Mouse (Mus musculus): ENCODE results near the gene Npas2. TPM values are rescaled to one million over a fixed set of nuclear protein-coding genes. Genes with fewer than 3 reads are reported as not detected.

Npas2 gene
- polyA plus RNA-seq, 1 experiment from 2014 or later = 0.59 TPM

DNA sequence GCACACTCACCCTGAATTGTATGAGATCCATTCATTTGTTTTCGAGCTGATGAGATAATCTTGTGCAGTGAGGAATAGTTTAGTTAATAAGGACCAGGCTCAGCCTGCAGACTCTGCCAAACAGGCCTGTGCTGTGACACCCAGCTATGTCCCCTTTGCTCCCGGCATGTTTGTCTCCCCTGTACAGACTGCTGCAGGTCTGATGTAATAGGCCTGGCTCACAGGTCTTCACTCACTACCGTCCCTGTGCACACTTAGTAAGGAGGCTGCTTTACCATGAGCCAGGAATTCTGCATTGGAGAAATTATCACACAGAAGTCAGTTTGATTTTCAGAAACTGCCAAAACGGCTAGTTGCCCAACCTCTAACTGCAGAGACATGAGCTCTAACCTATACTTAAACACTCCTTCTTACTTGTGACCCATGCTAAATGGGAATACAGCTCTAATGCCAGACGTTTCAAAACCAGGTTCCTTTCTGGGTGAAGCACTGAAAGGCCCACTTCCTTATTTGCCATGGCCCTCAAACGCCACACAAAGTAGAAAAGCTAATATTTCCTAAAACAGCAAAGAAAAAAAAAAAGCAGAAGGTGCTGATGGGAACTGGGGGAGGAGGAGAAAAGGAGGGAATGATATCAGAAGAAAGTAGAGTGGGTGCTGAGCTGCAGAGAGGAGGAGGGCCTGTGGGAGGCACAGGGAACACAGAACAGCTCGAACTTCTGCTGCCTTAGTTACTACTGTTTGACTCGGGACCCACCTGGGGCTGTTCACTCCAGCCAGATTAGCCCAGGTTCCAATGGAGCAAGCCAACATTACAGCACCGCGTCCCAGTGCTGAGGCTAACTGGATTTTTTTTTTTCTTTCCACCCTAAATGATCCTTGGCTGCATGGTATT is 120.1 kb downstream of the Npas2 start:
- no peak for DNase-seq
- 54% methylated on average over 10 of the region's 10 CpGs for WGBS
- no peak overlapping the region for H3K9ac ChIP-seq
- no peaks in the 10 kb centered on the region for H3K27me3 ChIP-seq (ENCODE audit: insufficient read depth, low read length)
- no peaks in the 10 kb centered on the region for H3K9me3 ChIP-seq (ENCODE audit: low read depth, low read length)
- peak overlapping the region; percentile 68; the same call in 1 of the 2 replicates for H3K27ac ChIP-seq (ENCODE audit: low read depth)
- H3K4me2 ChIP-seq = no peak overlapping the region
- ATAC-seq (ENCODE audit: insufficient read depth) = no peak
- H3K4me3 ChIP-seq (ENCODE audit: low read depth, low read length) = no peak overlapping the region
- H3K36me3 ChIP-seq (ENCODE audit: insufficient read depth) = no peaks in the 10 kb centered on the region
- no peak for TF ChIP-seq CTCF (IDR thresholded peaks at IDR 0.05; ENCODE audit: low read depth)
- peaks cover 5% of the 10 kb centered on the region; the same call in 1 of the 2 replicates for H3K4me1 ChIP-seq (ENCODE audit: insufficient read depth)

DNA sequence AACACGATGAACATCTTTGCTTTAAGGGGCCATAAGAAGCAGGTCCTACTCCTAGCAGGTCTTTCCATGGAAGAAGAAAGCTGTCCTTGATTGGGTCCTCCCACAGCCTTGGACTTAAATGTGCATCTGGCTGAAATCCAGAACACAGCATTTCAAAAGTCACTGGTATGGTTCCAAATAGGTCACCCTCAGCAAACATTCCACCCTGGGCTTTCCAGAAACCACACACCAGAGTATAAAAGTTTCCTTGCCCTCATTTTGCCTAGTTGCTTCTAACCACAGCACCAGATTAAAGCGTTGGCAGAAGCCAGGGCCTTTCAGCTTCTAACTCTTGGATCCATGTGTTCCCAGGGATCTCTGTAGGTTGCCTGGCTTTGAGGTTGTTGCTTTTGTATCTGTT is 124.4 kb downstream of the Npas2 start:
- no peak for TF ChIP-seq CTCF (IDR thresholded peaks at IDR 0.05; ENCODE audit: low read depth)
- Histone ChIP-seq H3K9ac (no peak overlapping the region), H3K27ac (ENCODE audit: low read depth) (no peak overlapping the region), H3K4me2 (no peak overlapping the region), H3K9me3 (ENCODE audit: low read depth, low read length) (no peaks in the 10 kb centered on the region), H3K4me3 (ENCODE audit: low read depth, low read length) (no peak overlapping the region), H3K27me3 (ENCODE audit: insufficient read depth, low read length) (no peaks in the 10 kb centered on the region), H3K4me1 (ENCODE audit: insufficient read depth) (peaks cover 5% of the 10 kb centered on the region; the same call in 1 of the 2 replicates), H3K36me3 (ENCODE audit: insufficient read depth) (no peaks in the 10 kb centered on the region)
- DNase-seq (peak; percentile 55), ATAC-seq (ENCODE audit: insufficient read depth) (no peak)
- 68% methylated on average over 2 of the region's 2 CpGs for WGBS

DNA sequence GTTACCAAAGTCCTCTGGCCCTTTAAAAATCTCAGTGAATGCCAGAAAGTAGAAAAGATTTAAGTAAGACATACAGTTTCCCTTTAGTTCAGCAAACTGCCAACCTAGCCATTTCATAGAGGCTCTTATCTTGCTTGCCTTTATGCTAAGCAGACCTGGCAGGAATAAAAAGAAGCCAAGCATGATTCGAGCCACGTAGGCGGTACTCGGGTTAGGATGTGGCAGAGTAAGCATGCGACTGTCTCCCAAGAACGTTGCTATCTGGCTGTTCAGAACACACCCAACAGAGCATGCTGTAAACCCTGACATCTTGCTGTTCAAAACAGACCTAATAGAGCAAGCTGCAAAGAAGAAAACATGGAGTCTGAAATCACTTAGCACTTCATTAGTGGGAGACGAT is 125.3 kb downstream of the Npas2 start:
- 33% methylated on average over 7 of the region's 7 CpGs for WGBS
- H3K4me1 ChIP-seq (ENCODE audit: insufficient read depth) = peaks cover 5% of the 10 kb centered on the region; the same call in 1 of the 2 replicates
- no peak for TF ChIP-seq CTCF (IDR thresholded peaks at IDR 0.05; ENCODE audit: low read depth)
- DNase-seq (peak; percentile 18), ATAC-seq (ENCODE audit: insufficient read depth) (no peak)
- no peaks in the 10 kb centered on the region for H3K9me3 ChIP-seq (ENCODE audit: low read depth, low read length)
- H3K27me3 ChIP-seq (ENCODE audit: insufficient read depth, low read length) = no peaks in the 10 kb centered on the region
- no peak overlapping the region for H3K4me3 ChIP-seq (ENCODE audit: low read depth, low read length)
- H3K36me3 ChIP-seq (ENCODE audit: insufficient read depth) = no peaks in the 10 kb centered on the region
- no peak overlapping the region for H3K9ac ChIP-seq
- H3K27ac ChIP-seq (ENCODE audit: low read depth) = no peak overlapping the region
- no peak overlapping the region for H3K4me2 ChIP-seq

- no peak overlapping the region for H3K4me3 ChIP-seq (ENCODE audit: low read depth, low read length)
- H3K9me3 ChIP-seq (ENCODE audit: low read depth, low read length) = no peaks in the 10 kb centered on the region
- WGBS = 62% methylated on average over 6 of the region's 6 CpGs
- no peak overlapping the region for H3K4me2 ChIP-seq
- H3K9ac ChIP-seq = no peak overlapping the region
- ATAC-seq (ENCODE audit: insufficient read depth) = no peak
- no peak for DNase-seq
- H3K27me3 ChIP-seq (ENCODE audit: insufficient read depth, low read length) = no peaks in the 10 kb centered on the region
- H3K4me1 ChIP-seq (ENCODE audit: insufficient read depth) = peaks cover 5% of the 10 kb centered on the region; the same call in 1 of the 2 replicates
- TF ChIP-seq CTCF (IDR thresholded peaks at IDR 0.05; ENCODE audit: low read depth) = no peak
- H3K36me3 ChIP-seq (ENCODE audit: insufficient read depth) = no peaks in the 10 kb centered on the region
- no peak overlapping the region for H3K27ac ChIP-seq (ENCODE audit: low read depth)
Observed at GRCm38 (mm10) chr1:39321954-39322353, 128.4 kb downstream of the Npas2 start.

GRCm38 (mm10) chr1:39325228-39325627 is 131.7 kb downstream of the Npas2 start:
- Histone ChIP-seq H3K4me1 (ENCODE audit: insufficient read depth) (no peaks in the 10 kb centered on the region), H3K4me3 (ENCODE audit: low read depth, low read length) (no peak overlapping the region), H3K27me3 (ENCODE audit: insufficient read depth, low read length) (no peaks in the 10 kb centered on the region), H3K9ac (no peak overlapping the region), H3K9me3 (ENCODE audit: low read depth, low read length) (no peaks in the 10 kb centered on the region), H3K27ac (ENCODE audit: low read depth) (no peak overlapping the region), H3K36me3 (ENCODE audit: insufficient read depth) (no peaks in the 10 kb centered on the region), H3K4me2 (no peak overlapping the region)
- DNase-seq (no peak), ATAC-seq (ENCODE audit: insufficient read depth) (no peak)
- no peak for TF ChIP-seq CTCF (IDR thresholded peaks at IDR 0.05; ENCODE audit: low read depth)
- WGBS = 84% methylated on average over 6 of the region's 6 CpGs

- H3K4me2 ChIP-seq = no peak overlapping the region
- no peaks in the 10 kb centered on the region for H3K27me3 ChIP-seq (ENCODE audit: insufficient read depth, low read length)
- no peak overlapping the region for H3K9ac ChIP-seq
- no peaks in the 10 kb centered on the region for H3K9me3 ChIP-seq (ENCODE audit: low read depth, low read length)
- no peaks in the 10 kb centered on the region for H3K4me1 ChIP-seq (ENCODE audit: insufficient read depth)
- no peak for TF ChIP-seq CTCF (IDR thresholded peaks at IDR 0.05; ENCODE audit: low read depth)
- no peak overlapping the region for H3K27ac ChIP-seq (ENCODE audit: low read depth)
- DNase-seq (no peak), ATAC-seq (ENCODE audit: insufficient read depth) (no peak)
- H3K4me3 ChIP-seq (ENCODE audit: low read depth, low read length) = no peak overlapping the region
- WGBS = 68% methylated on average over 7 of the region's 7 CpGs
- H3K36me3 ChIP-seq (ENCODE audit: insufficient read depth) = no peaks in the 10 kb centered on the region
Observed at GRCm38 (mm10) chr1:39327546-39327945, 134.0 kb downstream of the Npas2 start.

DNA sequence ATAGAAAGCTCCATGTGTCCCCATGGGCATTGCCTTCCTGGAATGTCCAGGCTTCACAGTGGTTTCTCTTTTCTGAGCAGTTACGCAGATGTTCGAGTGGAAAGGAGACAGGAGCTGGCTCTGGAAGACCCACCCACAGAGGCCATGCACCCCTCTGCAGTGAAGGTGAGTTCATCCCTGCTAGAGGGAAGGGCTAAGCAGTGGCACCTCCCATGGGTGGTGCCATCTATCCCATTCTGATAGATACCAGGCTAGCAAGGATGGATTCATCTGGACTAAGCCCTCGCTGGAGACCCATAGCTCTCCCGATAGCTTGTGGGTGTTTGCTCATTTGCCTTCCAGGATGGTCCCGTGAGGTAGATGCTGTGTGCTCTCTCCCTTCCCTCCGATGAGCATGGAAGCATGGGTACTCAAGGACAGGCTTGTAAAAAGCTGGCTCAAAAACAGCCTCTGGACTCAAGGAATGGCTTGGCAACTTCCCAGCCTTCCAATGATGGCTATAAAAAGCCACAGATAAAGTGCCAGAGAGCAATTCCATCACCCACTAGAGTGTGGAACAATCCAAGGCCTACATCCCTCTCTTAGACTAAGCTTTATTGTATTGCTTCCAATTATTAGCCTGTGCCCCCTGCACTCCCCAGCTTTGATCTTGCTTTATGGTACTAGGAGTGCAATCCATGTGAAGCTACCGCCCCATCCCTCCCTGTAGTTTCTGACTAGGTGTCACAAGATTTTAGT is 137.5 kb downstream of the Npas2 start:
- no peaks in the 10 kb centered on the region for H3K36me3 ChIP-seq (ENCODE audit: insufficient read depth)
- DNase-seq (no peak), ATAC-seq (ENCODE audit: insufficient read depth) (no peak)
- no peak overlapping the region for H3K9ac ChIP-seq
- no peaks in the 10 kb centered on the region for H3K4me1 ChIP-seq (ENCODE audit: insufficient read depth)
- H3K4me3 ChIP-seq (ENCODE audit: low read depth, low read length) = no peak overlapping the region
- no peak overlapping the region for H3K4me2 ChIP-seq
- TF ChIP-seq CTCF (IDR thresholded peaks at IDR 0.05; ENCODE audit: low read depth) = no peak
- 82% methylated on average over 7 of the region's 7 CpGs for WGBS
- no peaks in the 10 kb centered on the region for H3K9me3 ChIP-seq (ENCODE audit: low read depth, low read length)
- H3K27ac ChIP-seq (ENCODE audit: low read depth) = no peak overlapping the region
- no peaks in the 10 kb centered on the region for H3K27me3 ChIP-seq (ENCODE audit: insufficient read depth, low read length)
